ENCODE assay signal across 9 mouse cellular contexts in genomic region chr1:72945750-72946102, GRCm38 (mm10).
DNase-seq lines count a peak whose midpoint lies in the region; ATAC-seq and TF ChIP-seq lines count a peak whose summit lies in the region.
"Had no signal": no experiment of that assay in that cellular context is flagged by ENCODE, and none has a peak within 500 bp of the region (broad histone marks: within the 10 kb centered on the region; RNA-seq: fewer than 3 reads in every experiment).

No protein-coding gene starts in this region.

- peak overlapping the region; percentile 7 for H3K4me3 ChIP-seq in lung, embryonic 16.5 days (ENCODE audit: low read length)
- no peak overlapping the region for H3K4me3 ChIP-seq in lung, adult 2 months (replicated peaks; ENCODE audit: extremely low read depth, low read depth, low read length)
- H3K4me3 ChIP-seq in liver, embryonic 13.5 days (replicated peaks) = 0 out of 2 replicates have a peak overlapping the region, but pooled peaks have one; percentile 8
- no peak overlapping the region for H3K4me3 ChIP-seq in stomach, postnatal 0 days (ENCODE audit: low read depth, low read length)

- no peak for TF ChIP-seq POLR2A in lung, adult 2 months (IDR thresholded peaks at IDR 0.05; ENCODE audit: borderline replicate concordance, extremely low read depth, low read depth, low read length)

- no peaks in the 10 kb centered on the region for H3K36me3 ChIP-seq in lung, embryonic 16.5 days (ENCODE audit: control insufficient read depth, insufficient read depth, low read length)
- H3K36me3 ChIP-seq in liver, embryonic 13.5 days = no peaks in the 10 kb centered on the region
- H3K36me3 ChIP-seq in stomach, postnatal 0 days (ENCODE audit: control insufficient read depth, insufficient read depth, low read length) = no peaks in the 10 kb centered on the region

- no peaks in the 10 kb centered on the region for H3K27me3 ChIP-seq in lung, embryonic 16.5 days (ENCODE audit: control insufficient read depth, insufficient read depth, low read depth, low read length)
- 0 out of 2 replicates have a peak, but pooled peaks cover 8% of the 10 kb centered on the region for H3K27me3 ChIP-seq in liver, embryonic 13.5 days
- no peaks in the 10 kb centered on the region for H3K27me3 ChIP-seq in stomach, postnatal 0 days (ENCODE audit: control insufficient read depth, insufficient read depth, low read length)

- H3K4me2 ChIP-seq in lung, embryonic 16.5 days (ENCODE audit: low read depth, low read length) = peak overlapping the region; percentile 21
- H3K4me2 ChIP-seq in liver, embryonic 13.5 days = peak overlapping the region; percentile 30
- peak overlapping the region; percentile 37 for H3K4me2 ChIP-seq in stomach, postnatal 0 days (replicated peaks; ENCODE audit: low read depth)

- H3K4me1 ChIP-seq in lung, embryonic 16.5 days (replicated peaks; ENCODE audit: control insufficient read depth, insufficient read depth, low read length) = peaks cover 31% of the 10 kb centered on the region
- H3K4me1 ChIP-seq in lung, adult 2 months (ENCODE audit: control insufficient read depth, insufficient read depth, low read length) = no peaks in the 10 kb centered on the region; the same call in 1 of the 2 replicates
- H3K4me1 ChIP-seq in liver, embryonic 13.5 days (replicated peaks) = peaks cover 13% of the 10 kb centered on the region
- H3K4me1 ChIP-seq in stomach, postnatal 0 days (replicated peaks; ENCODE audit: control insufficient read depth, insufficient read depth) = peaks cover 7% of the 10 kb centered on the region; the same call in 1 of the 2 replicates

- H3K27ac ChIP-seq in lung, embryonic 16.5 days (ENCODE audit: low read length) = peak overlapping the region; percentile 84
- no peak overlapping the region for H3K27ac ChIP-seq in liver, embryonic 13.5 days
- no peak overlapping the region for H3K27ac ChIP-seq in stomach, postnatal 0 days (replicated peaks)

- TF ChIP-seq CTCF in lung, adult 2 months (IDR thresholded peaks at IDR 0.05; ENCODE audit: insufficient read depth, low read length) = no peak
- no peak for TF ChIP-seq CTCF in stomach, postnatal 0 days (IDR thresholded peaks at IDR 0.05; ENCODE audit: low read depth)

- peak overlapping the region; percentile 24; the same call in 1 of the 2 replicates for H3K9ac ChIP-seq in lung, embryonic 16.5 days (ENCODE audit: low read length)
- H3K9ac ChIP-seq in liver, embryonic 13.5 days = no peak overlapping the region
- no peak overlapping the region for H3K9ac ChIP-seq in stomach, postnatal 0 days (ENCODE audit: low read length)

- ATAC-seq in lung, embryonic 16.5 days (ENCODE audit: low read depth) = no peak; the same call in 1 of the 2 replicates
- ATAC-seq in liver, embryonic 13.5 days (ENCODE audit: low read depth) = no peak
- ATAC-seq in stomach, postnatal 0 days (ENCODE audit: low FRiP score, low TSS enrichment) = peak; percentile 24; the same call in 1 of the 2 replicates
- ATAC-seq in CD4-positive, CD25-positive, alpha-beta regulatory T cell, adult 4 months = no peak

- no peak for DNase-seq in lung, adult 2 months
- peak; percentile 18 for DNase-seq in forelimb bud, embryonic 11.5 days (ENCODE audit: low read depth, low spot score)
- no peak for DNase-seq in liver, embryonic 13.5 days
- no peak for DNase-seq in stomach, postnatal 0 days (ENCODE audit: low spot score)
- no peak for DNase-seq in adrenal gland, postnatal 36 days
- DNase-seq: cerebellum, adult 18-20 months; right cerebral cortex, postnatal 25 days had no signal

- no peak for TF ChIP-seq EP300 in stomach, postnatal 0 days (optimal IDR thresholded peaks at IDR 0.05)

- no peaks in the 10 kb centered on the region for H3K9me3 ChIP-seq in lung, embryonic 16.5 days (ENCODE audit: control insufficient read depth, low read length)
- no peaks in the 10 kb centered on the region for H3K9me3 ChIP-seq in liver, embryonic 13.5 days (replicated peaks)
- no peaks in the 10 kb centered on the region for H3K9me3 ChIP-seq in stomach, postnatal 0 days (ENCODE audit: control insufficient read depth, low read length)

- WGBS in lung, embryonic 16.5 days = 12% methylated on average over 9 of the region's 9 CpGs
- 24% methylated on average over 9 of the region's 9 CpGs for WGBS in lung, adult 2 months
- 19% methylated on average over 9 of the region's 9 CpGs for WGBS in liver, embryonic 13.5 days (ENCODE audit: insufficient replicate concordance)
- WGBS in stomach, postnatal 0 days = 20% methylated on average over 9 of the region's 9 CpGs

Comparison
In these comparisons a context has a peak if more than half of its experiments do, and no peak if none do; other contexts are left out.
1. H3K4me3 ChIP-seq: peak in lung, embryonic 16.5 days (single experiment) and liver, embryonic 13.5 days (single experiment); none in lung, adult 2 months (single experiment) and stomach, postnatal 0 days (single experiment).
2. Peak in every context shown above with its lines, with median percentiles within 50 percentile points of each other: H3K4me2 ChIP-seq.